Mouse (Mus musculus): Measurements from ENCODE around the gene Copb1. TPM values are rescaled to one million over a fixed set of nuclear protein-coding genes. Genes with fewer than 3 reads are reported as not detected.
"Not testable (repeated sequence)": the region's sequence is repeated elsewhere in the genome, so short reads cannot be mapped to it uniquely, and the experiment has no call there.

Gene Copb1
- total RNA-seq, 2 experiments from 2014 or later, result 85.9 to 161 TPM

- no peak for ATAC-seq (ENCODE audit: poor library complexity, severe bottlenecking)
Measured at GRCm38 (mm10) chr7:114226521-114226920, 28.0 kb downstream of the Copb1 start.

- ATAC-seq (ENCODE audit: poor library complexity, severe bottlenecking), result no peak
Measured at GRCm38 (mm10) chr7:114220433-114220832, 34.1 kb downstream of the Copb1 start.

GRCm38 (mm10) chr7:114216908-114217307, 37.6 kb downstream of the Copb1 start:
- no peak for ATAC-seq (ENCODE audit: poor library complexity, severe bottlenecking)

GRCm38 (mm10) chr7:114214385-114214784, 40.1 kb downstream of the Copb1 start:
- no peak for ATAC-seq (ENCODE audit: poor library complexity, severe bottlenecking)

- no peak for ATAC-seq (ENCODE audit: poor library complexity, severe bottlenecking)
Measured at GRCm38 (mm10) chr7:114213537-114213936, 41.0 kb downstream of the Copb1 start.

- no peak for ATAC-seq (ENCODE audit: poor library complexity, severe bottlenecking)
Measured at GRCm38 (mm10) chr7:114210618-114211017, 43.9 kb downstream of the Copb1 start.

- ATAC-seq (ENCODE audit: poor library complexity, severe bottlenecking), result no peak
Measured at GRCm38 (mm10) chr7:114209841-114210240, 44.7 kb downstream of the Copb1 start.

GRCm38 (mm10) chr7:114203491-114204359, 50.8 kb downstream of the Copb1 start:
- no peak for ATAC-seq (ENCODE audit: poor library complexity, severe bottlenecking)

GRCm38 (mm10) chr7:114202972-114203404, 51.5 kb downstream of the Copb1 start:
- no peak for ATAC-seq (ENCODE audit: poor library complexity, severe bottlenecking)

GRCm38 (mm10) chr7:114200651-114201050, 53.9 kb downstream of the Copb1 start:
- no peak for ATAC-seq (ENCODE audit: poor library complexity, severe bottlenecking)

- no peak for ATAC-seq (ENCODE audit: poor library complexity, severe bottlenecking)
Measured at GRCm38 (mm10) chr7:114199428-114200110, 54.9 kb downstream of the Copb1 start.

GRCm38 (mm10) chr7:114198252-114198651, 56.3 kb downstream of the Copb1 start:
- ATAC-seq (ENCODE audit: poor library complexity, severe bottlenecking), result no peak

- ATAC-seq (ENCODE audit: poor library complexity, severe bottlenecking), result not testable (repeated sequence)
Measured at GRCm38 (mm10) chr7:114196588-114196987, 57.9 kb downstream of the Copb1 start.

GRCm38 (mm10) chr7:114194788-114195187, 59.7 kb downstream of the Copb1 start:
- ATAC-seq (ENCODE audit: poor library complexity, severe bottlenecking), result peak; percentile 22; the same call in 1 of the 2 replicates

- ATAC-seq (ENCODE audit: poor library complexity, severe bottlenecking), result peak; percentile 67
Measured at GRCm38 (mm10) chr7:114194224-114194623, 60.3 kb downstream of the Copb1 start.

- ATAC-seq (ENCODE audit: poor library complexity, severe bottlenecking), result peak; percentile 77
Measured at GRCm38 (mm10) chr7:114193284-114194067, 61.0 kb downstream of the Copb1 start.

- no peak for ATAC-seq (ENCODE audit: poor library complexity, severe bottlenecking)
Measured at GRCm38 (mm10) chr7:114192581-114192980, 61.9 kb downstream of the Copb1 start.

- ATAC-seq (ENCODE audit: poor library complexity, severe bottlenecking), result no peak; the same call in 1 of the 2 replicates
Measured at GRCm38 (mm10) chr7:114183416-114183815, 71.1 kb downstream of the Copb1 start.

- ATAC-seq (ENCODE audit: poor library complexity, severe bottlenecking), result peak; percentile 63
Measured at GRCm38 (mm10) chr7:114182708-114183107, 71.8 kb downstream of the Copb1 start.

GRCm38 (mm10) chr7:114181391-114181790, 73.1 kb downstream of the Copb1 start:
- peak; percentile 69 for ATAC-seq (ENCODE audit: poor library complexity, severe bottlenecking)

GRCm38 (mm10) chr7:114176588-114176987, 77.9 kb downstream of the Copb1 start:
- no peak for ATAC-seq (ENCODE audit: poor library complexity, severe bottlenecking)

Measured in megakaryocyte, adult 5-6 weeks (primary cell).